Mouse (Mus musculus) midbrain, postnatal 0 days (tissue): ENCODE measurements around the gene Tmprss6. TPM values are rescaled to one million over a fixed set of nuclear protein-coding genes. Genes with fewer than 3 reads are reported as not detected.
A peak's percentile ranks its signal among the peaks of the same experiment; 100 is the strongest.

Experiments
- ATAC-seq: fragments of 200-750 bp; cut with Nextera tagmentation; 2 replicates; pipeline ENCODE4 v1.8.0; 2017; ENCODE audit warnings: moderate number of reproducible peaks, mild to moderate bottlenecking, moderate TSS enrichment, moderate library complexity; ENCODE audit not compliant: low FRiP score
- DNase-seq: peaks from one replicate; pipeline ENCODE4 v3.0.0-alpha.2; 2015; ENCODE audit warnings: low spot score
- H3K27ac ChIP-seq: fragments of 300-500 bp; sonication (generic); 2 replicates; pipeline ENCODE4 v1.5.1; 2014; ENCODE audit warnings: low read depth, mild to moderate bottlenecking, low read length, mixed read lengths
- H3K27me3 ChIP-seq: fragments of 300-500 bp; sonication (generic); 2 replicates; pipeline ENCODE4 v1.6.1; 2014; ENCODE audit warnings: low read length, control low read depth, mixed read lengths; ENCODE audit not compliant: insufficient read depth
- H3K36me3 ChIP-seq: fragments of 300-500 bp; sonication (generic); 2 replicates; pipeline ENCODE4 v1.6.1; 2014; ENCODE audit warnings: low read length, control low read depth, mixed read lengths; ENCODE audit not compliant: insufficient read depth
- H3K4me1 ChIP-seq: fragments of 300-500 bp; sonication (generic); 2 replicates; pipeline ENCODE4 v1.6.1; 2014; ENCODE audit warnings: mild to moderate bottlenecking, control low read depth, antibody characterized with exemption, low read length, mixed read lengths; ENCODE audit not compliant: insufficient read depth
- H3K4me2 ChIP-seq: fragments of 300-500 bp; sonication (generic); 2 replicates; pipeline ENCODE4 v1.6.1; 2014; ENCODE audit warnings: low read depth, mild to moderate bottlenecking, low read length, mixed read lengths; ENCODE audit not compliant: poor library complexity, severe bottlenecking
- H3K4me3 ChIP-seq: fragments of 300-500 bp; sonication (generic); 2 replicates; pipeline ENCODE4 v1.5.1; 2014; ENCODE audit warnings: low read depth, mild to moderate bottlenecking, low read length, moderate library complexity
- H3K9ac ChIP-seq: fragments of 300-500 bp; sonication (generic); replicated peaks from 2 replicates; pipeline ENCODE4 v1.6.1; 2014; ENCODE audit warnings: mild to moderate bottlenecking, low read length, moderate library complexity, mixed read lengths; ENCODE audit not compliant: poor library complexity, severe bottlenecking
- H3K9me3 ChIP-seq: fragments of 300-500 bp; sonication (generic); 2 replicates; pipeline ENCODE4 v1.6.1; 2016; ENCODE audit warnings: low read length, control low read depth
- CTCF ChIP-seq: IDR thresholded peaks from 2 replicates; pipeline ENCODE4 v1.5.1; 2016; ENCODE audit warnings: antibody characterized with exemption, mild to moderate bottlenecking
- WGBS: fragments of 180-500 bp; shearing (Covaris S2); extraction: QIAGEN DNeasy Blood & Tissue Kit; methylation state at CpG from one replicate; pipeline ENCODE4 v1.1.7; 2014; 5-methylcytosine and 5-hydroxymethylcytosine counted together
- polyA plus RNA-seq: library from polyadenylated mRNA; unstranded; fragments of >200 nt; fragmentation: Nextera tagmentation; extraction: Ambion mirVana; gene quantifications from 2 replicates; pipeline ENCODE4 v1.2.1, GENCODE M21; 2015
- total RNA-seq: library from RNA; depleted of rRNA; stranded (reverse); fragments of >200 nt; gene quantifications from 2 replicates; pipeline ENCODE4 v1.2.3, GENCODE M21; 2014

Tmprss6 gene
- total and polyA plus RNA-seq, 2 experiments from 2014 or later, result 0.26 TPM; not detected in 1

GRCm38 (mm10) chr15:78489248-78489647 lies 20.8 kb upstream of the Tmprss6 start:
- Histone ChIP-seq H3K4me1 (no peaks in the 10 kb centered on the region), H3K27ac (no peak overlapping the region), H3K4me2 (no peak overlapping the region), H3K27me3 (no peaks in the 10 kb centered on the region), H3K9ac (no peak overlapping the region), H3K36me3 (no peaks in the 10 kb centered on the region), H3K4me3 (no peak overlapping the region), H3K9me3 (no peaks in the 10 kb centered on the region)
- no peak for TF ChIP-seq CTCF
- WGBS, result 84% methylated on average over 3 of the region's 3 CpGs
- no peak for DNase-seq
- no peak for ATAC-seq

- no peak overlapping the region for H3K4me3 ChIP-seq
- H3K4me2 ChIP-seq, result no peak overlapping the region
- ATAC-seq, result no peak
- no peaks in the 10 kb centered on the region for H3K4me1 ChIP-seq
- no peak overlapping the region for H3K27ac ChIP-seq
- no peak for DNase-seq
- 63% methylated on average over 4 of the region's 4 CpGs for WGBS
- no peak for TF ChIP-seq CTCF
- no peaks in the 10 kb centered on the region for H3K9me3 ChIP-seq
- H3K36me3 ChIP-seq, result no peaks in the 10 kb centered on the region
- H3K9ac ChIP-seq, result no peak overlapping the region
- H3K27me3 ChIP-seq, result no peaks in the 10 kb centered on the region
Measured at GRCm38 (mm10) chr15:78487066-78487465, 18.6 kb upstream of the Tmprss6 start.

- Histone ChIP-seq H3K36me3 (no peaks in the 10 kb centered on the region), H3K27me3 (no peaks in the 10 kb centered on the region), H3K27ac (no peak overlapping the region), H3K4me3 (no peak overlapping the region), H3K9ac (no peak overlapping the region), H3K4me1 (no peaks in the 10 kb centered on the region), H3K4me2 (no peak overlapping the region), H3K9me3 (no peaks in the 10 kb centered on the region)
- WGBS, result 100% methylated on average over 1 of the region's 1 CpGs
- no peak for TF ChIP-seq CTCF
- no peak for ATAC-seq
- DNase-seq, result no peak
Measured at GRCm38 (mm10) chr15:78486564-78486963, 18.1 kb upstream of the Tmprss6 start.

GRCm38 (mm10) chr15:78483311-78483710 lies 14.9 kb upstream of the Tmprss6 start:
- no peak for TF ChIP-seq CTCF
- no peak for DNase-seq
- H3K4me2 ChIP-seq, result no peak overlapping the region
- no peaks in the 10 kb centered on the region for H3K9me3 ChIP-seq
- no peak for ATAC-seq
- H3K36me3 ChIP-seq, result no peaks in the 10 kb centered on the region
- WGBS, result 76% methylated on average over 4 of the region's 4 CpGs
- H3K4me3 ChIP-seq, result no peak overlapping the region
- no peak overlapping the region for H3K27ac ChIP-seq
- H3K9ac ChIP-seq, result no peak overlapping the region
- H3K27me3 ChIP-seq, result no peaks in the 10 kb centered on the region
- H3K4me1 ChIP-seq, result no peaks in the 10 kb centered on the region

DNA sequence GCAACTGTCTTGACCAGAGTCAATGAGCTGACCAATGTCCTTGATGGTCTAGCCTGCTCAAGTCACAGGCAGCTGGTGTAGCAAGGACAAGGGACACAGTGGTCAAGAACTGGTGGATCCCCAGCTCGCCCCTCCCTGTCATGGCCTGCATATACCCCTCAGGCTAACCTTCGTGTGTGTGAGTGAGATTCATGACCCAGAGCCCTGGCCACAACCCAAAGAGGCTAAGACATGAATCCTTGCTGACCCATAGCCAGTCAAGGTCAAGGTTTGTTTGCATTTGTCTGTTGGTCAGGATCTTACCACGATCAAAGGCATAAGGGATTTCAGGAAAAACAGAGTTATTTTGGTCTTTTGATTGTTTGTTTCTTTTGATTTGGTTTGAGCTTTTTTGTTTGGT lies 14.1 kb upstream of the Tmprss6 start:
- DNase-seq, result no peak
- Histone ChIP-seq H3K4me1 (no peaks in the 10 kb centered on the region), H3K9me3 (no peaks in the 10 kb centered on the region), H3K27ac (no peak overlapping the region), H3K36me3 (no peaks in the 10 kb centered on the region), H3K4me3 (no peak overlapping the region), H3K9ac (no peak overlapping the region), H3K4me2 (no peak overlapping the region), H3K27me3 (no peaks in the 10 kb centered on the region)
- ATAC-seq, result no peak
- 75% methylated on average over 3 of the region's 3 CpGs for WGBS
- no peak for TF ChIP-seq CTCF

GRCm38 (mm10) chr15:78481448-78482000 lies 13.1 kb upstream of the Tmprss6 start:
- Histone ChIP-seq H3K4me2 (no peak overlapping the region), H3K27ac (no peak overlapping the region), H3K36me3 (no peaks in the 10 kb centered on the region), H3K9ac (no peak overlapping the region), H3K27me3 (no peaks in the 10 kb centered on the region), H3K4me1 (no peaks in the 10 kb centered on the region), H3K4me3 (no peak overlapping the region), H3K9me3 (no peaks in the 10 kb centered on the region)
- DNase-seq, result no peak
- ATAC-seq, result no peak
- WGBS, result 52% methylated on average over 9 of the region's 9 CpGs
- 0 out of 2 replicates have a peak, but pooled peaks have one; percentile 3 for TF ChIP-seq CTCF
